Mouse (Mus musculus): ENCODE measurements around the gene Zfp26. TPM values are rescaled to one million over a fixed set of nuclear protein-coding genes. Genes with fewer than 3 reads are reported as not detected.

Gene Zfp26
- total RNA-seq (2023): 10 to 100 TPM; 44.7 to 45.4 TPM

DNA sequence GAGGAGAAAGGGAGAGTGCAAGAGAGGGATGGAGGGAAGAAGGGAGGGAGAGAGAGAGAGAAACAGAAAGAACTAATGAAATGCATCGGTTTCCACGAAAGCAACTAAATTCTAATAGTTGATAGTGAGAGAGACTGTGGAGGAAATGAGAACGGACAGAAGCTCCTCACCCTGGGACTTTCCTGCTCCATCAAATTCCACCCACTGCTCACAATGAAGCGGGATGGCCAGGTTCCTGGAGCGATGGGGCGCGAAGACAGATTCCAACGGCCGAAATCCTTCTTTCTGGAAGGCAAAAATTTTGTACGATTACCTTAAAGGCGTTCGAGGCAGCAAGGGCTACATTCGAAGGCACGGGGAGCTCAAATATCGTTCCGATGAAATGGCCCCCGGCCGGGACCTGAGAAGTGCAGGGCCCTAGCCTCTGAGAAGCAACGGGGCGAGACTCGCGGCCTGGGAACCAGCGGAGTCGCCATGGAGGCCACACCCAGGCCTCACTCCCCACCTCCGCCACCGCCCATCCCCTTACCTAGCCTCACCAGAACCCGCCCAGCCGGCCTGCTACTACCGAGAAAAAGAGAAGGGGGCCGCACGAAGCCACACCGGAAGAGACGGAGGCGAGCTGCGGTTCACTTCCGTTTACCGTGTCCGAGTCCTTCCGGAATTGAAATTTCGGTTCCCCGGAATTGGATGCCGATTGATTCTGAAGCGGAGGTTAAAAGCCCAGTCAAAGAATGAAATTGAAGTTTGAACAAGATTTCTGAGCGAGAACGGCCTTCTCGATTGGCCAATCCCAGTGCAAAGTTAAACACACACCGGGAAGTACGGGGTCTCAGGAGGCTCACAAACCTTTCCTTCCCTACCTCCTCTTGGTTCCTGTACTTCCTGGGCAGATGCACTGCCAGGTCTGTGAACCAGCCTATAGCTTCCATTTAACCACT lies at the start of gene Zfp26:
Gene Zfp26 (minus strand): TSS at position 786 of the 941 bp plus-strand sequence.

DNA sequence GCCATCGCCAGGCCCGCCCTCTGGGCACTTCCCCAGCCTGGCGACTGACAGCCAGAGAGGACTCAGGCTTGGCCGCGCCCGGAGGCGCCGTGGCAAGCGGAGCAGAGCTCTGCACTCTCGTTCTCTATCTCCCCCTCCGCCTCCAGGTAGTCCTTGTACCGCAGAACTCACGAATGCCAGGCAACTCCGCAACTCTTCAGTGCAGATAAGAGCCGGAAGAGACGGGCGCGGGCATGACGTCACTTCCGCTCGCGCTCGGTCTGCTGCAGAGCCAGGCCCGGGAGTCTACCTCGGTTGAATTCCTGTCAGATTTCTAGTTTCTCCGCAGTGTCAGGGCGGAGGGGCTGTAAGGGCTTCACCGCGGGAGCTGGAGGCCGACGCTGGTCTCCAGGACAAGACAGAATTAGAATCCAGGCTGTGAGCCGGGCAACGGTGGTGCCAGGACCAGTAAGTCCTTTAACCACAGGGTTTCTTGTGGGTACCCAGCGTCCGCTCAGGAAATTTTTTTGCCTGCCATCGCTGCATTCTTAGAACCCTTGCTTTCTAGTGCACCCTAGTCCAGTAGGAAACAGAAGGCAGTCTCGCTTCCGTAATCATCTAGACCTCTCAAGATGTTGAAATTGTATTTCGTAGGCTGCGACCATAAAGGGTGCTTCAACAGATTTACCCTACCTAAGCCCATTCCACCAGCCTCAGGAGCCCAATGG lies 32.7 kb upstream of the Zfp26 start, which contains the start of gene Zfp426:
Gene Zfp426 (minus strand): TSS at position 220 of the 707 bp plus-strand sequence.

DNA sequence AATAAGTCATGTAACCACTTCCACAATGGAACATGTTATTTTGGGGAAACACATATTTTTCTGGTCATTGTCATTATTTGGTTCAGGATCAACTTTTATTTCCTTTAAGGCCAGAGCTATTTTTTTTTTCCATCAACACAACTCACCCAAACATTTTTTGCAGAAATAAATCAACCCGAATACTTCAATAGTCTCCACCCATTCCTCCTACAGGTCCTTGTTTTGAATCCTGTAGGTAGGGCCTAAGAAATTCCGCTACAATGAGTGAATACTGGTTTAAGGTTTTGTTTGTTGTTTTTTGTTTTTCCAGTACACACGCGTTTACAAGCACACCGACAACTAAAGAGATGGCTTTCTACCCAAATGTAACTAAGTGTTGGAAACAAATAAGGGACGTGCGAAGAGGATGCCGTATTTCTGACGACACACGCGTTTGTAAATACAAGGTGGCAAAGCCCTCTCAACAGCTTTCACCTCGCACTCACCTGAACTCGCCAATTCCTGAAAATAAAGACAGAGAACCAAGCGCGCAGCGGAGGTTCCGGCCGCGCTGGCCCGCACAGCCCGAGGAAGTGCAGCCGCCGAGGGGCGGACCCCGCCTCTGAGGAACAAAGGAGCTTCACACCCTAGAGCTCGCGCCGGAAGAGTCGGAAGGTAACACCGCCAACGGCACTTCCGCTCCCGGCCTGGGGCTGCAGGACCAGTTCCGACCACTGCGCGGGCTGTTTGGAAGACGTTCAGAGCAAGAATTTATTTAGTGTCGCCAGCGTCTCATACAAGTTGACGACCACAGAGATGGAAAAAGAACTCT lies 75.2 kb downstream of the Zfp26 start, which contains the start of gene Zfp560:
Gene Zfp560 (minus strand): TSS at position 646 of the 811 bp plus-strand sequence.

Other genes with a start within 250 kb of the Zfp26 start
- gene Olfr871, start 248.0 kb downstream of the Zfp26 start, total RNA-seq (2023): not detected
- not detected for gene Olfr872, start 223.0 kb downstream of the Zfp26 start, total RNA-seq (2023)
- gene Olfr39, start 177.8 kb downstream of the Zfp26 start, total RNA-seq (2023): under 1 TPM in 1 of 2 experiments, not detected in 1; 0.36 TPM
- not detected for gene Olfr873, start 161.6 kb downstream of the Zfp26 start, total RNA-seq (2023)
- gene Olfr18, start 124.1 kb downstream of the Zfp26 start, total RNA-seq (2023): not detected
- 1 to 10 TPM; 7.0 to 8.6 TPM for gene Zfp560, start 75.0 kb downstream of the Zfp26 start, total RNA-seq (2023)
- 10 to 100 TPM; 23.3 to 27.2 TPM for gene Zfp426, start 32.6 kb upstream of the Zfp26 start, total RNA-seq (2023)
- 10 to 100 TPM; 36.8 to 40.1 TPM for gene Zfp266, start 61.3 kb upstream of the Zfp26 start, total RNA-seq (2023)
- gene Zfp846, start 121.1 kb upstream of the Zfp26 start, total RNA-seq (2023): 10 to 100 TPM in 1 of 2 experiments, 1 to 10 TPM in 1; 7.4 to 10.7 TPM
- 100 to 1,000 TPM; 333 to 334 TPM for gene Ubl5, start 182.7 kb upstream of the Zfp26 start, total RNA-seq (2023)
- 100 to 1,000 TPM; 108 to 121 TPM for gene Fbxl12, start 184.6 kb upstream of the Zfp26 start, total RNA-seq (2023)
- gene Pin1, start 191.9 kb upstream of the Zfp26 start, total RNA-seq (2023): 10 to 100 TPM; 24.4 to 31.2 TPM

Data from T-cell, adult 66 days (primary cell).